Mouse (Mus musculus) bone marrow macrophage, adult 2 months (primary cell): ENCODE data around the gene Rnf114. TPM values are rescaled to one million over a fixed set of nuclear protein-coding genes. Genes with fewer than 3 reads are reported as not detected.

ENCODE experiments used
- H3K27ac ChIP-seq: 2 replicates; pipeline ENCODE4 v1.5.1; 2012; ENCODE audit warnings: low read depth, low read length; ENCODE audit not compliant: insufficient read depth
- H3K4me1 ChIP-seq: 2 replicates; pipeline ENCODE4 v1.6.1; 2012; ENCODE audit warnings: low read length; ENCODE audit not compliant: control insufficient read depth, insufficient read depth
- H3K4me3 ChIP-seq: 2 replicates; pipeline ENCODE4 v1.5.1; 2012; ENCODE audit warnings: mild to moderate bottlenecking, low read length, moderate library complexity; ENCODE audit not compliant: insufficient read depth
- CTCF ChIP-seq: IDR thresholded peaks from 2 replicates; pipeline ENCODE4 v1.5.1; 2012; ENCODE audit warnings: low read depth, mild to moderate bottlenecking, low read length, moderate library complexity
- POLR2A ChIP-seq: IDR thresholded peaks from 2 replicates; pipeline ENCODE4 v1.6.1; 2012; ENCODE audit warnings: mild to moderate bottlenecking, low read depth, low read length, borderline replicate concordance
- polyA plus RNA-seq: library from polyadenylated mRNA; stranded (reverse); fragments of >200 nt; gene quantifications from 2 replicates; pipeline ENCODE4 v1.2.4, GENCODE M21; 2012; ENCODE audit not compliant: missing spikeins, insufficient read depth, insufficient read length

Rnf114 gene
- polyA plus RNA-seq, 1 experiment, result 115 TPM

- TF ChIP-seq CTCF (no peak), POLR2A (no peak)
- Histone ChIP-seq H3K4me1 (peaks cover 9% of the 10 kb centered on the region), H3K27ac (no peak overlapping the region), H3K4me3 (no peak overlapping the region)
Observed at GRCm38 (mm10) chr2:167538671-167539306, 46.3 kb downstream of the Rnf114 start.

- H3K4me1 ChIP-seq, result peaks cover 9% of the 10 kb centered on the region
- no peak overlapping the region for H3K27ac ChIP-seq
- TF ChIP-seq POLR2A (no peak), CTCF (no peak)
- H3K4me3 ChIP-seq, result no peak overlapping the region
Observed at GRCm38 (mm10) chr2:167539536-167540476, 47.4 kb downstream of the Rnf114 start.

GRCm38 (mm10) chr2:167540477-167541110, 48.1 kb downstream of the Rnf114 start:
- no peak overlapping the region for H3K27ac ChIP-seq
- peaks cover 9% of the 10 kb centered on the region for H3K4me1 ChIP-seq
- TF ChIP-seq POLR2A, result no peak
- TF ChIP-seq CTCF, result no peak
- no peak overlapping the region for H3K4me3 ChIP-seq

- TF ChIP-seq POLR2A (no peak), CTCF (no peak)
- Histone ChIP-seq H3K27ac (no peak overlapping the region), H3K4me3 (no peak overlapping the region), H3K4me1 (peaks cover 9% of the 10 kb centered on the region)
Observed at GRCm38 (mm10) chr2:167541324-167541723, 48.9 kb downstream of the Rnf114 start.

GRCm38 (mm10) chr2:167541761-167542160, 49.3 kb downstream of the Rnf114 start:
- TF ChIP-seq CTCF (no peak), POLR2A (no peak)
- Histone ChIP-seq H3K4me3 (no peak overlapping the region), H3K27ac (no peak overlapping the region), H3K4me1 (peaks cover 9% of the 10 kb centered on the region)

GRCm38 (mm10) chr2:167542361-167542760, 49.9 kb downstream of the Rnf114 start:
- Histone ChIP-seq H3K4me1 (peaks cover 7% of the 10 kb centered on the region), H3K27ac (no peak overlapping the region), H3K4me3 (no peak overlapping the region)
- TF ChIP-seq POLR2A, result no peak
- no peak for TF ChIP-seq CTCF

- Histone ChIP-seq H3K4me3 (no peak overlapping the region), H3K27ac (no peak overlapping the region), H3K4me1 (peaks cover 4% of the 10 kb centered on the region)
- TF ChIP-seq POLR2A, result no peak
- no peak for TF ChIP-seq CTCF
Observed at GRCm38 (mm10) chr2:167543121-167544003, 50.9 kb downstream of the Rnf114 start.

- Histone ChIP-seq H3K4me3 (no peak overlapping the region), H3K27ac (no peak overlapping the region), H3K4me1 (peaks cover 4% of the 10 kb centered on the region)
- TF ChIP-seq CTCF (no peak), POLR2A (no peak)
Observed at GRCm38 (mm10) chr2:167544004-167544356, 51.5 kb downstream of the Rnf114 start.

- peaks cover 4% of the 10 kb centered on the region for H3K4me1 ChIP-seq
- no peak overlapping the region for H3K27ac ChIP-seq
- TF ChIP-seq POLR2A, result no peak
- no peak for TF ChIP-seq CTCF
- no peak overlapping the region for H3K4me3 ChIP-seq
Observed at GRCm38 (mm10) chr2:167544456-167544855, 52.0 kb downstream of the Rnf114 start.
